Mouse (Mus musculus) bone marrow, adult 2 months (tissue): Measurements from ENCODE around the gene Zyg11b. TPM values are rescaled to one million over a fixed set of nuclear protein-coding genes. Genes with fewer than 3 reads are reported as not detected.
A peak's percentile ranks its signal among the peaks of the same experiment; 100 is the strongest.

Source experiments
- H3K27ac ChIP-seq: fragments of 200-500 bp; 2 replicates; pipeline ENCODE4 v1.5.1; 2012; ENCODE audit warnings: low read depth, mild to moderate bottlenecking, control low read depth, inconsistent platforms, low read length; ENCODE audit not compliant: control insufficient read depth, poor library complexity, insufficient read depth
- H3K4me1 ChIP-seq: fragments of 200-500 bp; 2 replicates; pipeline ENCODE4 v1.6.1; 2011; ENCODE audit warnings: low read length; ENCODE audit not compliant: control insufficient read depth, insufficient read depth
- H3K4me3 ChIP-seq: fragments of 200-500 bp; replicated peaks from 2 replicates; pipeline ENCODE3; 2011; ENCODE audit warnings: mild to moderate bottlenecking, low read depth, low read length, control low read depth; ENCODE audit not compliant: control insufficient read depth
- CTCF ChIP-seq: fragments of 200-500 bp; IDR thresholded peaks from 2 replicates; pipeline ENCODE4 v1.5.1; 2011; ENCODE audit warnings: low read length, control low read depth; ENCODE audit not compliant: control insufficient read depth, insufficient read depth
- POLR2A ChIP-seq: fragments of 200-500 bp; IDR thresholded peaks from 2 replicates; pipeline ENCODE4 v1.6.1; 2011; ENCODE audit warnings: low read depth, mild to moderate bottlenecking, control low read depth, low read length, borderline replicate concordance; ENCODE audit not compliant: control insufficient read depth
- WGBS: fragments of 180-500 bp; shearing (Covaris S2); methylation state at CpG from one replicate; pipeline ENCODE4 v1.1.7; 2018; 5-methylcytosine and 5-hydroxymethylcytosine counted together
- polyA plus RNA-seq: library from polyadenylated mRNA; stranded (reverse); fragments of >200 nt; gene quantifications from 2 replicates; pipeline ENCODE4 v1.2.4, GENCODE M21; 2011; ENCODE audit warnings: low replicate concordance; ENCODE audit not compliant: missing spikeins, insufficient read depth, insufficient read length

Zyg11b gene
- polyA plus RNA-seq, 1 experiment = 5.5 TPM

DNA sequence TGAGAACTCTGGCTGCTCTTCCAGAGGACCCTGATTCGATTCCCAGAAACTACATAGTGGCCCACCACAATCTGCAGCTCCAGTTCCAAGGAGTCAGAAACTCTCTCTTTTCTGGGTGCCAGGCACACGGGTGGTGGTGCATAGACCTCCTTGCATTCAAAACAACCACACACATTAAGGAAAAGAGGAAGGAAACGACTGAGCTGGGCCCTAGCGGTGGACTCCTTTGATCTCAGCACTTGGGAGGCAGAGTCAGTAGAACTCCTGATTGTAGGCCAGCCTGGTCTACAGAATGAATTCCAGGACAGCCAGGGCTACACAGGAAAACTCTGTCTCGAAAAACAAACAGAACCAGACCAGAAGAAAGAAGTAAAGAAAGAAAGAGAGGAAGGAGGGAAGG, 22.7 kb upstream of the Zyg11b start:
- 32% methylated on average over 5 of the region's 5 CpGs for WGBS

DNA sequence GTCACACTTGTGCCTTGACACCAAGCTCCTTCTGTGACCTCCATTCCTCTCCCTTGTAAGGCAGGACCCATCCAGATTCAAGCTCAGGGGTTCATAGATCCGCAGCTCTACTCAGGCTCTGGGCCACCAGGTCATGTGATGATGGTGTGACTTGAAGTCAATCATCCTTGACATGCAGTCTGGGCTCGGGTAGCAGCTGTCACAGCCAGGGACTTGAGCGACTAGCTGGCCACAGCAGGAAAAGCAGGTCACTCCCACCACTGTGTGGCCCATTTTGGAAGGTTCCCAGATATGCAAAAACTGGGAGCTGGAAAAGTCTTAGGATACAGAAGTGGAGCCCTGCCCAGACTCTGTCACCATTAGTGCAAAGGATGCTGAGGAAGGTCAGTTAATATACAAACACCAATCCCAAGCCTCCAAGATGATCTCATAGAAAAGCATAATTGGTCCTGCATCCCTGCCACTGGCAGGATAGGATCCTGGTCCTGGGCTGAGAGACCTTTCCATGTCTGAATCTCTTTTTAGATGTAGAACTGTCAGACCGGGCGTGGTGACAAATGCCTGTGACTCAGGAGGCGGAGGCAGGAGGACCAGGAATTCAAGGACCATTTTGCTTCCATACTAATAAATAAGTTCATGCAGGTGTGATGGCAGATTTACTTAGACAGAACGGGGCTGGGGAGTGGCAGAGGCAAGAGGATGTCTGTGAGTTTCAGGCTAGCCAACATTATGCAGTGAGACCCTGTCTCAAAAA, 19.9 kb upstream of the Zyg11b start:
- TF ChIP-seq CTCF (no peak), POLR2A (no peak)
- 71% methylated on average over 7 of the region's 7 CpGs for WGBS

More for the DNA sequence above, 22.7 kb upstream of the Zyg11b start:
- no peak overlapping the region for H3K27ac ChIP-seq
- H3K4me1 ChIP-seq = peaks cover 1% of the 10 kb centered on the region; the same call in 1 of the 2 replicates
- no peak overlapping the region for H3K4me3 ChIP-seq
- no peak for TF ChIP-seq POLR2A
- TF ChIP-seq CTCF = no peak

DNA sequence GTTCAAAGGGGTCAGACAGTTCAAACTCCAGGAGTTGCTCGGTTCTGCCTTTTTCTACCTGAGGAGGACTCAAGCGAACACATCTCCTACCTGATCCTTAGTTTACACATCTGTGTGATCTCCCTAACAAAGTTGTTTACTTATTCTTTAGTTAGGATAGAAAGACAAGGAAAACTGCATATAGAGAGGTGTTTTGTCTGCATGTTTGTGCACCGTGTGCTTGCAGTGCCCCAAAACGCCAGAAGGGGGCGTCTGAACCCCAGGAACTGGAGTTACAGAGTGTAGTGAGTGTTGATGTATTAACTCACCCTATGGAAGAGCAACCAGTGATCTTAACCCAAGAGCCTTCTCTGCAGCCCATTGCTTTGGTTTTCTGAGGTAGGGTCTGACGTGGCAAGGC, 18.9 kb upstream of the Zyg11b start:
- Histone ChIP-seq H3K4me1 (peaks cover 6% of the 10 kb centered on the region; the same call in 1 of the 2 replicates), H3K4me3 (no peak overlapping the region), H3K27ac (no peak overlapping the region)
- WGBS = 75% methylated on average over 6 of the region's 6 CpGs
- TF ChIP-seq CTCF = peak; percentile 36; the same call in 1 of the 2 replicates
- TF ChIP-seq POLR2A = no peak

More for the DNA sequence above, 19.9 kb upstream of the Zyg11b start:
- Histone ChIP-seq H3K4me1 (peaks cover 6% of the 10 kb centered on the region; the same call in 1 of the 2 replicates), H3K27ac (no peak overlapping the region), H3K4me3 (no peak overlapping the region)

DNA sequence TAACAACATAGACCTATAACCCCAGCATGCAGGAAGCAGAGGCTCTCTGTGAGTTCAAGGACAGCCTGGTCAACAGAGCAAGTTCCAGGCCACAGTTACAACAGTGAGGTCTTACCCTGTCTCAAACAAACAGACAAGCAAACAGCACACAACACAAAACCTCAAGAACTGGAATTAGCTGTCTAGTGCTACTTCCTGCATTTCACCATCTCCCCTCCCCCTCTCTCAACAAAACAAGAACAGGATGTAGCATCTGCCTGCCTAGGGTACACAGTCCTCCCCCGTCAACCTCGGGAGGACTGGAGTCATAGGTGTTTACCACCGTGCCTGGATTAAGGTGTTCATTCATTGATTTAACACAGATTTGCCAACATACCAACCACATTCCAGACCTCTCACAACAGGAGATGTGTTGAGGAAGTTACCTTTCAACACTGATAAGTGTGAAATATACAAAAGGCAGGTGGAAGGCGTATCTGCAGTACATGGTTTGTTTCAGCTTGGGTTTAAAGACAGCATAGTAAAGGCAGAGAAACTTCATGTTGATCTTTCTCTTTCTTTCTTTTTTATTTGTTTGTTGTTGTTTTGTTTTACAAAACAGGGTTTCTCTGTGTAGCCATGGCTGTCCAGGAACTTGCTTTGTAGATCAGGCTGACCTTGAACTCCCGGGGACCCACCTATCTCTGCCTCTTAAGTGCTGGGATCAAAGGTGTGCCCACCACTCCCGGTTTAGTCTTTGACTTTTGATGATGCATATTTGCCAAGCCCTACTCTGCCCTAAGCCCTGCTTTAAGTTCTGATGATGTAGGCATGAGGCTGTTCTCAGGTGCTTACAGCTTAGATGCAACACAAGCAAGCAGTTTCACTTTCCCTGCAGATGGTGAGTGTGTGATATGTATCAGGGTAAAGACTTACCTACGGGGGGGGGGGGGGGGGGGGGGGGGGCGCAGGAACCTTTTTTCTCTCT, 18.0 kb upstream of the Zyg11b start:
- TF ChIP-seq CTCF (no peak), POLR2A (no peak)
- H3K4me1 ChIP-seq = peaks cover 6% of the 10 kb centered on the region; the same call in 1 of the 2 replicates
- no peak overlapping the region for H3K4me3 ChIP-seq
- peak overlapping the region; percentile 79 for H3K27ac ChIP-seq
- WGBS = 38% methylated on average over 8 of the region's 8 CpGs

DNA sequence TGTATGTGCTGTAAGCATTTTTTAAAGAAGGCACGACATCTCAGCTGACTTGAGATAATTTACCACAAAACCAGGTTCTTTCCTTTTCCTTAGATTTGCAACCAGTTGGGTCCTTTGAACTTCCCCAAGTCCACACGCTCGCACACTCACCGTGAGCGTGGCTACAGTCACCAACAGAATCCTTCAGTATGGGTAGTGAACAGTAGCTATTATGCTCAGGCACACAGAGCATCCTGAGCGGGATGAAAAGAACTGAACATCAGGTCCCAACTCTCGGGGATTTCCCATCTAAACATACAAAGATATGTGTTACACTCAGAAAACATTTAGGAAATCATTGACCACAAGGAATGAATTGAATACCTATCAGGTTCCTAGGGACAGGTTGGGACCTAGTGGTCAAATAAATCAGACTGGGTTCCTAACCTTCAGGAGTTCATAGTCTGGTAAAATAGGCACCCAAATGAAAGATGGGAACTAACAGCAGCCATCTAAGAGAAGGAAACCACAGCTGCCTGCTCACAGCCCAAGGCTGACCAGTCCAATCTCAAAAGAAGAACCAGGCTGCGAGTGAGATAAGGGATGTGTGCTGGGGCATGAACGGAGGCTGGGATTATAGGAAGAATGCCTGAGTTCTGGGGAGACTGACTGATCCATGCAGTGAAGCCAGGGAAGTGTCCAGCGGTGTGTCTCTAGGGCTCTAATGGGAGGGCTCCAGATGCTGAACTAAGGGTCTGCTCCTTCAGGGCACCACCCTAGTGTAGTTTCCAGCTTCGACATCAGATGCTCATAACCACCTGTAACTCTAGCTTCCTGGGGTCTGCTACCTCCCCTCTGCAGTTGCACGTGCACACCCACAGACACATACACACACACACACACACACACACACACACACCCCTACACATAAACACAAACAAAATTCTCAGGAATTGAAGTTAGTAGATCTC, 17.0 kb upstream of the Zyg11b start:
- peaks cover 6% of the 10 kb centered on the region; the same call in 1 of the 2 replicates for H3K4me1 ChIP-seq
- H3K4me3 ChIP-seq = no peak overlapping the region
- TF ChIP-seq POLR2A (no peak), CTCF (no peak)

DNA sequence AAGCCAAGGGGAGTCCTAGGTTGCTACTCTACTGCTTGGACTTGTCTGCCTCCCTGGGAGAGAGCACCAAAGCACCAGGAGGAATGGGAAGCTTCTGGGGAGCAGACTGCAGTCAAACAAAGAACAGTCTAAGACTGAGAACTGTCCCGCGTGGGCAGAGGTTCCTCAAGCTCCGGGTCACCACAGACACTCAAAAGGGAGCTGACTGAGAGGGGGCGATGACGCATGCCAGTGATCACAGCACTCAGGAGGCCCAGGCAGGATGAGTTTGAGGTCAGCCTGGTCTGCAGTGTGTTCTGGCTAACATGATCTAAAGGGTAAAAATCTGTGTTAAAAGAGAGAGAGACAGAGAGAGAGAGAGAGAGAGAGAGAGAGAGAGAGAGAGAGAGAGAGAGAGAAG, 13.1 kb upstream of the Zyg11b start:
- H3K4me1 ChIP-seq = peaks cover 4% of the 10 kb centered on the region; the same call in 1 of the 2 replicates
- TF ChIP-seq CTCF = no peak
- no peak for TF ChIP-seq POLR2A
- 50% methylated on average over 5 of the region's 5 CpGs for WGBS
- H3K4me3 ChIP-seq = no peak overlapping the region
- H3K27ac ChIP-seq = no peak overlapping the region

More for the DNA sequence above, 17.0 kb upstream of the Zyg11b start:
- WGBS = 26% methylated on average over 12 of the region's 12 CpGs
- peak overlapping the region; percentile 79 for H3K27ac ChIP-seq

DNA sequence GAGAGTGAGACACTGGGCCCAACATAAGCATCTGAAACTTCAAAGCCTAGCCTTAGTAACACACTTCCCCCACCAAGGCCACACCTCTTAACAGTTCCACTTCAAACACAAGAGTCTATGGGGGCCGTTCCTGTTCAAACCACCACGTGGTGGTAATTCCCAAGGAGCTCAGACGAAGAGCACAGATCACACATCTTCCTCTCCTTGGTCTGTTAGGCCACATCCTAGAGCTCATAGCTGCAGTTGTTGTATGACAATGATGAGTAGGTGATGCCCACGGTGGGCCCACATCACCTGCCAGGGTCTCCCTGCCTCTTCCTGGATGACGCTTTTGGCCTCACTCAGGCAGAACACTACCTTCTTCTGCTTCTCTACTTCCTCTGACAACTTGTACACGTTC, 9.8 kb upstream of the Zyg11b start:
- Histone ChIP-seq H3K4me3 (no peak overlapping the region), H3K4me1 (no peaks in the 10 kb centered on the region; the same call in 1 of the 2 replicates), H3K27ac (peak overlapping the region; percentile 80)
- TF ChIP-seq CTCF (no peak), POLR2A (no peak)
- WGBS = 33% methylated on average over 6 of the region's 6 CpGs
